Mouse (Mus musculus): Measurements from ENCODE around the gene Dscaml1. TPM values are rescaled to one million over a fixed set of nuclear protein-coding genes. Genes with fewer than 3 reads are reported as not detected.

Gene Dscaml1
- polyA plus RNA-seq, 1 experiment from 2014 or later = 0.79 TPM

- WGBS = 89% methylated on average over 5 of the region's 5 CpGs
- DNase-seq (ENCODE audit: extremely low spot score, low spot score) = no peak
- no peaks in the 10 kb centered on the region for H3K4me1 ChIP-seq
- H3K9me3 ChIP-seq = no peaks in the 10 kb centered on the region
- no peak overlapping the region for H3K4me3 ChIP-seq
- no peaks in the 10 kb centered on the region for H3K36me3 ChIP-seq (replicated peaks)
- H3K27ac ChIP-seq = 0 out of 2 replicates have a peak overlapping the region, but pooled peaks have one; percentile 6
- no peaks in the 10 kb centered on the region for H3K27me3 ChIP-seq (ENCODE audit: poor library complexity, severe bottlenecking)
These were observed 305.4 kb downstream of the Dscaml1 start for GRCm38 (mm10) chr9:45731851-45732250.

DNA sequence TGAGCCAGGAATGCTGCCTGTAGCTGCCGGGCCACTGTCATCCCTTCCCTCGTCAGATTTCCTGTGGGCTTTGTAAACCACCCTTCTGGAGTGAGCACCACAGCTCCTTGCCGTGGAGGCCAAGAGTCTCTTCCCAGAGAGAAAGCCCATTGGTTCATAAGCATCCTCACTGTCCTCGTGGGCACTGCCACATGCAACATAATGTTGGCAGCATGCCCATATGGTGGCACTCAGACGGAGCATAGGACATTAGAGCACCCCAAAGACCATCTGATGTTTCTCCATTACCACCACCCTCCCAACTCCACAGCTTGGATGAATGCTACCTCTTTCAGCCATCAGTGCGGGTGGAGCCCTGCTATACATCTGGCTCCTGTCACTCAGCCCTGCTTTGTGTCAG is 306.8 kb downstream of the Dscaml1 start:
- no peaks in the 10 kb centered on the region for H3K4me1 ChIP-seq
- no peaks in the 10 kb centered on the region for H3K36me3 ChIP-seq (replicated peaks)
- WGBS = 81% methylated on average over 6 of the region's 6 CpGs
- DNase-seq (ENCODE audit: extremely low spot score, low spot score) = no peak
- no peaks in the 10 kb centered on the region for H3K27me3 ChIP-seq (ENCODE audit: poor library complexity, severe bottlenecking)
- no peaks in the 10 kb centered on the region for H3K9me3 ChIP-seq
- H3K4me3 ChIP-seq = no peak overlapping the region
- no peak overlapping the region for H3K27ac ChIP-seq

DNA sequence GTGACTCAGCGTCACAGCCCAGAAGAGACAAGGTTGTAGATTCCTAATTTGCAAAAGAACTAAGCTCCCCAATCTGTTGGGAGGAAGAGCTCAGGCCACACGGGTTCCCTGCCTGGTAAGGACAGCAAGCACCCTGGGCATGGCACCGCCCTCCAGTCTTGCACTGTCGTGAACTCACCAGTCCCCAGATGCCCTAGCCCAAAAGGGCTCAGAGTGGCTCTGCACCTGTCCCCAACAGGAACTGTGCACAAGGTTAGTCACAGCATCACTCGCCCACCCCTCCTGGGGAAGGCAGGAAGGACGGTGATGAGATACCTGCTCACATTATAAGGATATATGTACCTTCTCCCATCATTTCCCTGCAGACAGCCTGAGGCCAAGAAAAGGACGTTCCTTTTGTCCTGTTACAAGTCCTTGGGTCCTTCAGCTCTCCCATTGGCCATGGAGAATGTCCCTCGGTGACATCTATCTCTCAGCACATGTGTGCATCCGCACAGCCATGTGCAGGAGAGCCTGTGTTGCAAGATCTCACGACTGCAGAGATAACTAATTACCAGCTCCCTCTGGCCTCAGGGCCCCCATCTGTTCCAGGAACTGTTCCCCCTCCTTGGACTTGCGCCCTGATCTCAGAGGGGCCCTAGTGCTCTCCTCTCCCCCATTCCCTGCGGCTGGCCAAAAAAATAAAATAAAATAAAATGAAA is 312.7 kb downstream of the Dscaml1 start:
- peaks cover 16% of the 10 kb centered on the region for H3K4me1 ChIP-seq
- 0 out of 2 replicates have a peak, but pooled peaks cover 5% of the 10 kb centered on the region for H3K27me3 ChIP-seq (ENCODE audit: poor library complexity, severe bottlenecking)
- no peaks in the 10 kb centered on the region for H3K36me3 ChIP-seq (replicated peaks)
- DNase-seq (ENCODE audit: extremely low spot score, low spot score) = no peak
- H3K9me3 ChIP-seq = no peaks in the 10 kb centered on the region
- 75% methylated on average over 12 of the region's 12 CpGs for WGBS
- no peak overlapping the region for H3K4me3 ChIP-seq
- H3K27ac ChIP-seq = no peak overlapping the region

DNA sequence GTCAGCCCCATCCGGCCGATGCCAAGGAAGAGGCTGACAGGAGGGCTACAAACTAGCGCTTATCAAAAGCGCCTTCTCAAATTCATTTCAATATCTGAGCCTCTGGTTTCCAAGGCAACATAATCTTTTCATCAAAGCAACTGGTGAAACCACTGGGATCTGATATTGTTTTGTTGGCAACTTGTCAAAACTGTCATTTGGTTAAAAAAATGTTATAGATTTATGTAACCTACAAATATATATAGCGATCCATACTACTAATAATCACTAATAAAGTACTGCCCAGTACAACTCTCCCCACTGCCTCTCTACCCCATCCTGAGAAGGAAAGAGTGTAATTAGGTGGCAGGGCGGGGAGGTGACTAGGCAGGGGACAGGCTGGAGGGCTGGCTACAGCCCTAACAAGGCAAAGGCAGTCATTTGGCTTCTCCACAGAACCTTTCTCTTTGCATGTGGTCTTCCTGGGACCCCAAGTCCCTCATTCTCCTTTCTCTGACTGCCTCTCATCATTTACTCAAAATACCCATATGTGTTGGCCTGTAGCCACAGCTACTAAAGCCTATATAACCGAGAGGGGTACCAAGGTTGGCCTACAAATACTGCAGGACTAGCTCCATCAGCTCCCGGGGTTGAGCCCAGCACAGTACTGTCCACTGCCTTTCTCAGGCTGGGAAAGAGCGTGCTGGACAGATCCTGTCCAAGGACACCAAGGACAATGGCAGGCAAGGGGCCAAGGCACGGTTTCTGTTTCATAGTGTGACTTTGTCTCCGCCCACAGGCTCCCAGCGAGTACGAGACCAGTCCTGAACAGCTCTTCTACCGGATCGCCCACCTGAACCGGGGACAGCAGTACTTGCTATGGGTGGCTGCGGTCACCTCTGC is 313.5 kb downstream of the Dscaml1 start:
- Histone ChIP-seq H3K36me3 (replicated peaks) (no peaks in the 10 kb centered on the region), H3K4me1 (peaks cover 16% of the 10 kb centered on the region), H3K4me3 (no peak overlapping the region), H3K27me3 (ENCODE audit: poor library complexity, severe bottlenecking) (0 out of 2 replicates have a peak, but pooled peaks cover 5% of the 10 kb centered on the region), H3K27ac (peak overlapping the region; percentile 51; the same call in 1 of the 2 replicates), H3K9me3 (no peaks in the 10 kb centered on the region)
- no peak for DNase-seq (ENCODE audit: extremely low spot score, low spot score)
- 72% methylated on average over 17 of the region's 17 CpGs for WGBS

- Histone ChIP-seq H3K27ac (peak overlapping the region; percentile 51; the same call in 1 of the 2 replicates), H3K4me3 (no peak overlapping the region), H3K36me3 (replicated peaks) (no peaks in the 10 kb centered on the region), H3K4me1 (peaks cover 16% of the 10 kb centered on the region), H3K27me3 (ENCODE audit: poor library complexity, severe bottlenecking) (0 out of 2 replicates have a peak, but pooled peaks cover 5% of the 10 kb centered on the region), H3K9me3 (no peaks in the 10 kb centered on the region)
- DNase-seq (ENCODE audit: extremely low spot score, low spot score) = no peak
- WGBS = 78% methylated on average over 2 of the region's 2 CpGs
These were observed 314.2 kb downstream of the Dscaml1 start for GRCm38 (mm10) chr9:45740584-45740980.

DNA sequence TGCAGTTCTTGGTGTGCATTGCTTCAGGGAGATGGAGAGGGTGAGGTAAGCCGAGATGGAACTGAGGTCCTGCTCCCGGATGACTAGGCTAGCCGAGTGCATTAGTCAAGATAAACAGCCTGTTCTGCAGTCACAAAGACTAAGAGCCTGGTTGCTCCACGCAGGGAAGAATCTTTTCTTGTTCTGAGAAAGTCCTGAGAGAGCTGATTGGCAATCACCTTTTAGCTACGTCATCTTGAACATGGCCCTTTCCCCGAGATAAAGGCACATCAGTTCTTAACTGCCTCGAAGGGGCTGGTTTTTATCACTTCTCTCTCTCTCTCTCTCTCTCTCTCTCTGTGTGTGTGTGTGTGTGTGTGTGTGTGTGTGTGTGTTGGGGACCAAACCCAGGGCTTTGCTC is 319.0 kb downstream of the Dscaml1 start:
- Histone ChIP-seq H3K27me3 (ENCODE audit: poor library complexity, severe bottlenecking) (0 out of 2 replicates have a peak, but pooled peaks cover 5% of the 10 kb centered on the region), H3K4me1 (peaks cover under 1% of the 10 kb centered on the region), H3K36me3 (replicated peaks) (no peaks in the 10 kb centered on the region), H3K27ac (no peak overlapping the region), H3K9me3 (no peaks in the 10 kb centered on the region), H3K4me3 (no peak overlapping the region)
- no peak for DNase-seq (ENCODE audit: extremely low spot score, low spot score)
- 77% methylated on average over 7 of the region's 7 CpGs for WGBS

- DNase-seq (ENCODE audit: extremely low spot score, low spot score) = no peak
- 92% methylated on average over 4 of the region's 4 CpGs for WGBS
- no peaks in the 10 kb centered on the region for H3K9me3 ChIP-seq
- H3K27me3 ChIP-seq (ENCODE audit: poor library complexity, severe bottlenecking) = no peaks in the 10 kb centered on the region
- H3K4me1 ChIP-seq = no peaks in the 10 kb centered on the region
- no peaks in the 10 kb centered on the region for H3K36me3 ChIP-seq (replicated peaks)
- no peak overlapping the region for H3K27ac ChIP-seq
- no peak overlapping the region for H3K4me3 ChIP-seq
These were observed 323.5 kb downstream of the Dscaml1 start for GRCm38 (mm10) chr9:45749917-45750316.

DNA sequence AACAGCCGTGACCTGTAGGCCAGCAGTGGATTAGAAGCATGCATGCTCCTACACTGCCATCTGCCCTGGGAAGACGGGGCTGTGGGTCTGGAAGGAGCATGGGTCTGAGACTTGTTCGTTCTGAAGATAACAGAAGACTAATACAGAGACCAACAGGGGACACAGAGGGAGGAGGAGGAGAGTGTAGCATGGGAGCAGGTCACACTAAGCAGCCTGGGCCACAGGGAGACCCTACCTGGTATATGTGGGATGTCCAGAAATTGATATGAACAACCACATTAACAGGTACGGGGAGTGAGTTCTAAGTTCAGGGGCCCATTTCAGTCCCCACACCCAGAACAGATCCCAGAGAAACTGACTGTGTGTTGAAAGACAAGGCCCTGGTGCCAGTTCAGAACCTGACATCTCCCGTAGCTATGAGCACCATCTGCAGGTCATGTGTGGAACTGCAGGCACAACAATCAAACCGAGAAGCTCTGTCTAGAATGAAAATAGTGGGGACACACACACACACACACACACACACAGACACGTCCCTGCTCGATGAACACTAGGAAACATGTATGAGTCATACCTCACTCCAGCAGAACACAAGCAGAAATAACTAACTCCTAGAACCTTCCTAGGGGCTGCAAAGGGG is 328.1 kb downstream of the Dscaml1 start:
- WGBS = 46% methylated on average over 8 of the region's 8 CpGs
- Histone ChIP-seq H3K27ac (peak overlapping the region; percentile 12; the same call in 1 of the 2 replicates), H3K36me3 (replicated peaks) (no peaks in the 10 kb centered on the region), H3K4me1 (no peaks in the 10 kb centered on the region), H3K9me3 (no peaks in the 10 kb centered on the region), H3K4me3 (no peak overlapping the region), H3K27me3 (ENCODE audit: poor library complexity, severe bottlenecking) (no peaks in the 10 kb centered on the region)
- peak; percentile 77 for DNase-seq (ENCODE audit: extremely low spot score, low spot score)

GRCm38 (mm10) chr9:45766195-45766594 is 339.8 kb downstream of the Dscaml1 start:
- H3K4me3 ChIP-seq = no peak overlapping the region
- no peak for DNase-seq (ENCODE audit: extremely low spot score, low spot score)
- no peaks in the 10 kb centered on the region for H3K4me1 ChIP-seq
- WGBS = 87% methylated on average over 6 of the region's 6 CpGs
- H3K9me3 ChIP-seq = no peaks in the 10 kb centered on the region
- peaks cover 36% of the 10 kb centered on the region for H3K36me3 ChIP-seq (replicated peaks)
- no peaks in the 10 kb centered on the region for H3K27me3 ChIP-seq (ENCODE audit: poor library complexity, severe bottlenecking)
- no peak overlapping the region for H3K27ac ChIP-seq

DNA sequence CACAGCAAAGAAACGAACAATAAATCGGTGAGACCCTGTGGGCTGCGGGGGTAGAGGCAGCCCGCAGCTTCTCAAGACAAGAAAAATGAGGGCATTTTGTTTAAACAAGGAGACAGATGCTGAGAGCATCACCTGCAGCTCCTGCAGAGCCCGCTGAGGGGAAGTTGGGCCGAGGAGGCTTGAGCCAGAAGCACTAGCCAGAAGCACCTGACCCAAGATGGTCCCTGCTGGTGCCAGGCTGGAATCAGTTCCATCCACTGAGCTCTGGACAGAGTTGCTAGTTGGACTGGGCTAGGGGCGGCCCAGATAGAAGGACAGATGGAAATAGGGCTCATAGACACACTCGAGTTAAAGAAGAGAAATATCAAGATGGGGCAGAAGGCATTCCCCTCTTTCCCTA is 340.7 kb downstream of the Dscaml1 start:
- no peaks in the 10 kb centered on the region for H3K9me3 ChIP-seq

DNA sequence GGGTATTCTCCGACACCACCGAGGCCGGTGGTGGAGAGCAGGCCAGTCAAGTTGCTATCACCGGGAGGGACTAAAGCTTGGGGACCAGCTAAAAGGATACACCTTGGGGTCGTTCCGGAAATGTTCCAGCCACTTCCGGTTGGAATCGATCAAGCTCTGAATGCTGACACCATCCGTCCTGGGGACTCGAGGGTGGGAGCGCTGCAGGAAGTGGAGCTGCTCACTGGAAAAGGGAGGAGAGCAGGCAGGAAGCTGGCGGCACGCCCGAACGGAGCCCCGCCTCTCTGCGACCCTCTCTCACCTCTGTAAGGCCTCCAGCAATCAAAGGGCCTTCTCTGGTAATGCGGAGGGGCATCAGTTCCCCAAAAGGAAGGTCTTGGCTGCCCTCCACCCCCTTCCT is 342.0 kb downstream of the Dscaml1 start:
- Histone ChIP-seq H3K9me3 (no peaks in the 10 kb centered on the region), H3K36me3 (replicated peaks) (peaks cover 55% of the 10 kb centered on the region), H3K4me1 (no peaks in the 10 kb centered on the region), H3K27me3 (ENCODE audit: poor library complexity, severe bottlenecking) (no peaks in the 10 kb centered on the region), H3K4me3 (no peak overlapping the region), H3K27ac (no peak overlapping the region)
- DNase-seq (ENCODE audit: extremely low spot score, low spot score) = no peak
- WGBS = 84% methylated on average over 18 of the region's 18 CpGs

More for the DNA sequence above, 340.7 kb downstream of the Dscaml1 start:
- Histone ChIP-seq H3K27ac (no peak overlapping the region), H3K27me3 (ENCODE audit: poor library complexity, severe bottlenecking) (no peaks in the 10 kb centered on the region), H3K4me1 (no peaks in the 10 kb centered on the region), H3K36me3 (replicated peaks) (peaks cover 46% of the 10 kb centered on the region), H3K4me3 (no peak overlapping the region)
- 89% methylated on average over 8 of the region's 8 CpGs for WGBS
- DNase-seq (ENCODE audit: extremely low spot score, low spot score) = no peak

DNA sequence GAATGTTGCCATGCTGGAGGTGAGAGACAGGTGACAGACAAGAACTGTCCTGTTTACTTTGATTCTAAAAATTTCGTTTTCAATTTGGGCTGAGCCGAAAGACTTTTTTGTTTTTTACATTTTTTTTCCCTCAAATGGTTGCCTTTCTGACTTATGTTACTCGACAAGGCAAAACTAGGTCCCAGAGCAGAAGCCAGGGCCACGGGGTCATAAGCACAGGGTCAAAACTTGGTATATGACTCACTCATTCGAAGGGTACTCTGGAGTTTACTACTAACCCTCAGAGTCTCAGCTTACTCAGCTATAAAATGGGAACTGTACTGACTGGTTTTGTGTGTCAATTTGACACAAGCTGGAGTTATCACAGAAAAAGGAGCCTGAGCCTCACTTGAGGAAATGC is 343.2 kb downstream of the Dscaml1 start:
- DNase-seq (ENCODE audit: extremely low spot score, low spot score) = no peak
- Histone ChIP-seq H3K9me3 (no peaks in the 10 kb centered on the region), H3K27ac (no peak overlapping the region), H3K36me3 (replicated peaks) (peaks cover 67% of the 10 kb centered on the region), H3K27me3 (ENCODE audit: poor library complexity, severe bottlenecking) (no peaks in the 10 kb centered on the region), H3K4me1 (no peaks in the 10 kb centered on the region), H3K4me3 (no peak overlapping the region)
- WGBS = 91% methylated on average over 5 of the region's 5 CpGs

Measured in forebrain, embryonic 10.5 days (tissue).